Mouse (Mus musculus) stomach, embryonic 15.5 days (tissue): ENCODE data around the gene Wfdc16. TPM values are rescaled to one million over a fixed set of nuclear protein-coding genes. Genes with fewer than 3 reads are reported as not detected.

ENCODE experiments used
- ATAC-seq: fragments of 200-750 bp; cut with Nextera tagmentation; 2 replicates; pipeline ENCODE4 v1.8.0; 2017; ENCODE audit warnings: low read depth, moderate number of reproducible peaks, moderate TSS enrichment; ENCODE audit not compliant: insufficient read depth, low FRiP score
- H3K27ac ChIP-seq: fragments of 300-500 bp; sonication (generic); 2 replicates; pipeline ENCODE4 v1.5.1; 2015; ENCODE audit warnings: mild to moderate bottlenecking, inconsistent platforms
- H3K27me3 ChIP-seq: fragments of 300-500 bp; sonication (generic); replicated peaks from 2 replicates; pipeline ENCODE4 v1.6.1; 2015; ENCODE audit warnings: inconsistent platforms
- H3K36me3 ChIP-seq: fragments of 300-500 bp; sonication (generic); 2 replicates; pipeline ENCODE4 v1.6.1; 2015; ENCODE audit warnings: inconsistent platforms
- H3K4me1 ChIP-seq: fragments of 300-500 bp; sonication (generic); 2 replicates; pipeline ENCODE4 v1.6.1; 2015; ENCODE audit warnings: inconsistent platforms
- H3K4me2 ChIP-seq: fragments of 300-500 bp; sonication (generic); 2 replicates; pipeline ENCODE4 v1.6.1; 2015; ENCODE audit warnings: mild to moderate bottlenecking, inconsistent platforms
- H3K4me3 ChIP-seq: fragments of 300-500 bp; sonication (generic); replicated peaks from 2 replicates; pipeline ENCODE4 v1.5.1; 2015; ENCODE audit warnings: inconsistent platforms
- H3K9ac ChIP-seq: fragments of 300-500 bp; sonication (generic); 2 replicates; pipeline ENCODE4 v1.6.1; 2015; ENCODE audit warnings: inconsistent platforms
- H3K9me3 ChIP-seq: fragments of 300-500 bp; sonication (generic); 2 replicates; pipeline ENCODE4 v1.6.1; 2016; ENCODE audit warnings: inconsistent platforms
- WGBS: fragments of 180-500 bp; shearing (Covaris S2); methylation state at CpG from one replicate; pipeline ENCODE4 v1.1.7; 2015; 5-methylcytosine and 5-hydroxymethylcytosine counted together
- polyA plus RNA-seq: library from polyadenylated mRNA; unstranded; fragments of >200 nt; fragmentation: Nextera tagmentation; extraction: Ambion mirVana; gene quantifications from 2 replicates; pipeline ENCODE4 v1.2.1, GENCODE M21; 2015

Wfdc16 gene
- polyA plus RNA-seq = not detected in 2 replicates

- H3K4me1 ChIP-seq = no peaks in the 10 kb centered on the region
- H3K4me3 ChIP-seq = no peak within 1 kb of the TSS
- no peaks in the 10 kb centered on the region for H3K27me3 ChIP-seq
- no peaks in the 10 kb centered on the region for H3K9me3 ChIP-seq
- H3K4me2 ChIP-seq = no peak within 1 kb of the TSS
- ATAC-seq = no peak
- 80% methylated on average over 3 of the region's 3 CpGs for WGBS
- H3K27ac ChIP-seq = no peak within 1 kb of the TSS
- H3K9ac ChIP-seq = no peak within 1 kb of the TSS
- no peaks in the 10 kb centered on the region for H3K36me3 ChIP-seq
Observed at GRCm38 (mm10) chr2:164638696-164639095, at the start of gene Wfdc16. TSS of gene Wfdc16 (minus strand) at chr2:164638796.

- Histone ChIP-seq H3K27me3 (no peaks in the 10 kb centered on the region), H3K4me1 (no peaks in the 10 kb centered on the region), H3K9me3 (no peaks in the 10 kb centered on the region), H3K27ac (no peak within 1 kb of the TSS), H3K36me3 (no peaks in the 10 kb centered on the region), H3K9ac (no peak within 1 kb of the TSS), H3K4me2 (no peak within 1 kb of the TSS), H3K4me3 (no peak within 1 kb of the TSS)
- ATAC-seq = no peak
- WGBS = 56% methylated on average over 3 of the region's 3 CpGs
Observed at GRCm38 (mm10) chr2:164684807-164685206, 46.2 kb upstream of the Wfdc16 start, which contains the start of gene Wfdc13. TSS of gene Wfdc13 (plus strand) at chr2:164685107.

- 18% methylated on average over 3 of the region's 3 CpGs for WGBS
- Histone ChIP-seq H3K9me3 (no peaks in the 10 kb centered on the region), H3K4me1 (peaks cover 10% of the 10 kb centered on the region; the same call in 1 of the 2 replicates), H3K27me3 (no peaks in the 10 kb centered on the region), H3K4me3 (no peak overlapping the region), H3K27ac (0 out of 2 replicates have a peak overlapping the region, but pooled peaks have one; percentile 44), H3K9ac (no peak overlapping the region), H3K4me2 (no peak overlapping the region), H3K36me3 (no peaks in the 10 kb centered on the region)
- ATAC-seq = 0 out of 2 replicates have a peak, but pooled peaks have one; percentile 19
Observed at GRCm38 (mm10) chr2:164679906-164680305, 41.3 kb upstream of the Wfdc16 start.

GRCm38 (mm10) chr2:164678848-164679625, 40.4 kb upstream of the Wfdc16 start:
- H3K9me3 ChIP-seq = no peaks in the 10 kb centered on the region
- H3K36me3 ChIP-seq = no peaks in the 10 kb centered on the region
- H3K9ac ChIP-seq = no peak overlapping the region
- WGBS = 15% methylated on average over 19 of the region's 19 CpGs
- ATAC-seq = peak; percentile 68
- H3K4me3 ChIP-seq = peak overlapping the region; percentile 26
- H3K27ac ChIP-seq = peak overlapping the region; percentile 44; the same call in 1 of the 2 replicates
- H3K27me3 ChIP-seq = no peaks in the 10 kb centered on the region
- peak overlapping the region; percentile 55 for H3K4me2 ChIP-seq
- H3K4me1 ChIP-seq = peaks cover 10% of the 10 kb centered on the region; the same call in 1 of the 2 replicates

GRCm38 (mm10) chr2:164676916-164677685, 38.5 kb upstream of the Wfdc16 start:
- Histone ChIP-seq H3K4me1 (peaks cover 10% of the 10 kb centered on the region; the same call in 1 of the 2 replicates), H3K4me2 (no peak overlapping the region), H3K9ac (no peak overlapping the region), H3K27ac (no peak overlapping the region), H3K36me3 (no peaks in the 10 kb centered on the region), H3K9me3 (no peaks in the 10 kb centered on the region), H3K4me3 (no peak overlapping the region), H3K27me3 (no peaks in the 10 kb centered on the region)
- WGBS = 69% methylated on average over 16 of the region's 16 CpGs
- ATAC-seq = no peak

GRCm38 (mm10) chr2:164676103-164676502, 37.5 kb upstream of the Wfdc16 start:
- no peak overlapping the region for H3K4me2 ChIP-seq
- 80% methylated on average over 7 of the region's 7 CpGs for WGBS
- no peak overlapping the region for H3K4me3 ChIP-seq
- H3K4me1 ChIP-seq = peaks cover 10% of the 10 kb centered on the region; the same call in 1 of the 2 replicates
- no peaks in the 10 kb centered on the region for H3K27me3 ChIP-seq
- no peak for ATAC-seq
- H3K9ac ChIP-seq = no peak overlapping the region
- H3K27ac ChIP-seq = no peak overlapping the region
- H3K9me3 ChIP-seq = no peaks in the 10 kb centered on the region
- no peaks in the 10 kb centered on the region for H3K36me3 ChIP-seq

- H3K4me3 ChIP-seq = no peak within 1 kb of the TSS
- no peak within 1 kb of the TSS for H3K9ac ChIP-seq
- H3K4me1 ChIP-seq = peaks cover 7% of the 10 kb centered on the region; the same call in 1 of the 2 replicates
- no peak for ATAC-seq
- no peaks in the 10 kb centered on the region for H3K9me3 ChIP-seq
- H3K27me3 ChIP-seq = no peaks in the 10 kb centered on the region
- H3K27ac ChIP-seq = no peak within 1 kb of the TSS
- WGBS = 73% methylated on average over 7 of the region's 7 CpGs
- no peaks in the 10 kb centered on the region for H3K36me3 ChIP-seq
- H3K4me2 ChIP-seq = no peak within 1 kb of the TSS
Observed at GRCm38 (mm10) chr2:164673987-164674386, 35.4 kb upstream of the Wfdc16 start, which contains the start of gene Wfdc11. TSS of gene Wfdc11 (minus strand) at chr2:164674087.

- 17% methylated on average over 1 of the region's 1 CpGs for WGBS
- no peaks in the 10 kb centered on the region for H3K9me3 ChIP-seq
- no peaks in the 10 kb centered on the region for H3K27me3 ChIP-seq
- H3K4me1 ChIP-seq = no peaks in the 10 kb centered on the region
- H3K36me3 ChIP-seq = no peaks in the 10 kb centered on the region
- no peak overlapping the region for H3K4me3 ChIP-seq
- no peak for ATAC-seq
- H3K4me2 ChIP-seq = no peak overlapping the region
- H3K27ac ChIP-seq = no peak overlapping the region
- no peak overlapping the region for H3K9ac ChIP-seq
Observed at GRCm38 (mm10) chr2:164670938-164671337, 32.3 kb upstream of the Wfdc16 start.

GRCm38 (mm10) chr2:164670261-164670660, 31.7 kb upstream of the Wfdc16 start:
- H3K4me1 ChIP-seq = no peaks in the 10 kb centered on the region
- H3K4me3 ChIP-seq = no peak overlapping the region
- no peaks in the 10 kb centered on the region for H3K9me3 ChIP-seq
- no peak overlapping the region for H3K9ac ChIP-seq
- no peak overlapping the region for H3K4me2 ChIP-seq
- no peaks in the 10 kb centered on the region for H3K27me3 ChIP-seq
- no peak for ATAC-seq
- no peaks in the 10 kb centered on the region for H3K36me3 ChIP-seq
- no peak overlapping the region for H3K27ac ChIP-seq
- 79% methylated on average over 5 of the region's 5 CpGs for WGBS

- no peaks in the 10 kb centered on the region for H3K4me1 ChIP-seq
- H3K9ac ChIP-seq = no peak overlapping the region
- ATAC-seq = no peak
- H3K9me3 ChIP-seq = no peaks in the 10 kb centered on the region
- H3K36me3 ChIP-seq = no peaks in the 10 kb centered on the region
- H3K4me2 ChIP-seq = no peak overlapping the region
- H3K27me3 ChIP-seq = no peaks in the 10 kb centered on the region
- no peak overlapping the region for H3K4me3 ChIP-seq
- WGBS = 89% methylated on average over 7 of the region's 7 CpGs
- H3K27ac ChIP-seq = no peak overlapping the region
Observed at GRCm38 (mm10) chr2:164664851-164665250, 26.3 kb upstream of the Wfdc16 start.

- no peaks in the 10 kb centered on the region for H3K4me1 ChIP-seq
- no peak within 1 kb of the TSS for H3K9ac ChIP-seq
- no peak within 1 kb of the TSS for H3K4me3 ChIP-seq
- H3K27me3 ChIP-seq = no peaks in the 10 kb centered on the region
- no peak for ATAC-seq
- whole genome bisulfite sequencing = 78% methylated on average over 9 of the region's 9 CpGs
- H3K4me2 ChIP-seq = no peak within 1 kb of the TSS
- H3K9me3 ChIP-seq = no peaks in the 10 kb centered on the region
- no peaks in the 10 kb centered on the region for H3K36me3 ChIP-seq
- no peak within 1 kb of the TSS for H3K27ac ChIP-seq
Observed at GRCm38 (mm10) chr2:164656483-164656882, 17.9 kb upstream of the Wfdc16 start, which contains the start of gene Wfdc9. TSS of gene Wfdc9 (minus strand) at chr2:164656583.

- Histone ChIP-seq H3K27me3 (no peaks in the 10 kb centered on the region), H3K27ac (no peak within 1 kb of the TSS), H3K4me3 (no peak within 1 kb of the TSS), H3K9ac (no peak within 1 kb of the TSS), H3K4me1 (no peaks in the 10 kb centered on the region), H3K36me3 (no peaks in the 10 kb centered on the region), H3K4me2 (no peak within 1 kb of the TSS), H3K9me3 (no peaks in the 10 kb centered on the region)
- WGBS = 12% methylated on average over 11 of the region's 11 CpGs
- no peak for ATAC-seq
Observed at GRCm38 (mm10) chr2:164655858-164656257, 17.3 kb upstream of the Wfdc16 start, which contains the start of gene Wfdc10. TSS of gene Wfdc10 (plus strand) at chr2:164656046.
